8 mouse cellular contexts compared by ENCODE assay signal in genomic region chr5:7899537-7899936, GRCm38 (mm10).
DNase-seq lines count a peak whose midpoint lies in the region; ATAC-seq and TF ChIP-seq lines count a peak whose summit lies in the region.
"Had no signal": no experiment of that assay in that cellular context is flagged by ENCODE, and none has a peak within 500 bp of the region (broad histone marks: within the 10 kb centered on the region; RNA-seq: fewer than 3 reads in every experiment).

No protein-coding gene starts in this region.

- intact Hi-C loops in left cerebral cortex, adult 2 months (cut with DNase I), result no loop called here

- no peaks in the 10 kb centered on the region for H3K4me1 ChIP-seq in intestine, postnatal 0 days (replicated peaks; ENCODE audit: control insufficient read depth, insufficient read depth, low read length)
- no peaks in the 10 kb centered on the region for H3K4me1 ChIP-seq in intestine, embryonic 16.5 days (ENCODE audit: control insufficient read depth, insufficient read depth, low read length)
- H3K4me1 ChIP-seq in embryonic facial prominence, embryonic 11.5 days (ENCODE audit: control insufficient read depth, insufficient read depth, low read length), result no peaks in the 10 kb centered on the region
- H3K4me1 ChIP-seq: neural tube, embryonic 13.5 days had no signal

- no peak overlapping the region for H3K4me2 ChIP-seq in intestine, postnatal 0 days (replicated peaks; ENCODE audit: low read depth)
- no peak overlapping the region for H3K4me2 ChIP-seq in intestine, embryonic 16.5 days (ENCODE audit: low read depth, low read length)
- no peak overlapping the region for H3K4me2 ChIP-seq in embryonic facial prominence, embryonic 11.5 days (ENCODE audit: low read depth, low read length)
- H3K4me2 ChIP-seq: neural tube, embryonic 13.5 days had no signal

- H3K27ac ChIP-seq in intestine, postnatal 0 days (ENCODE audit: low read depth, low read length), result no peak overlapping the region
- no peak overlapping the region for H3K27ac ChIP-seq in intestine, embryonic 16.5 days (ENCODE audit: low read length)
- H3K27ac ChIP-seq in embryonic facial prominence, embryonic 11.5 days (replicated peaks; ENCODE audit: low read depth, low read length), result no peak overlapping the region
- no peak overlapping the region for H3K27ac ChIP-seq in left cerebral cortex, adult 2 months
- H3K27ac ChIP-seq: neural tube, embryonic 13.5 days had no signal

- no peaks in the 10 kb centered on the region for H3K36me3 ChIP-seq in intestine, postnatal 0 days (ENCODE audit: control insufficient read depth, insufficient read depth)
- H3K36me3 ChIP-seq in intestine, embryonic 16.5 days (ENCODE audit: control insufficient read depth, insufficient read depth, low read length), result no peaks in the 10 kb centered on the region
- H3K36me3 ChIP-seq in embryonic facial prominence, embryonic 11.5 days (replicated peaks; ENCODE audit: control insufficient read depth, insufficient read depth, low read depth, low read length), result no peaks in the 10 kb centered on the region
- H3K36me3 ChIP-seq: neural tube, embryonic 13.5 days had no signal

- no peaks in the 10 kb centered on the region for H3K9me3 ChIP-seq in intestine, postnatal 0 days (ENCODE audit: control insufficient read depth)
- no peaks in the 10 kb centered on the region for H3K9me3 ChIP-seq in intestine, embryonic 16.5 days (ENCODE audit: control insufficient read depth, low read length)
- no peaks in the 10 kb centered on the region for H3K9me3 ChIP-seq in embryonic facial prominence, embryonic 11.5 days (replicated peaks; ENCODE audit: control insufficient read depth, low read length)
- H3K9me3 ChIP-seq: neural tube, embryonic 13.5 days had no signal

- peak; percentile 33 for DNase-seq in Muller cell, postnatal 12 days (ENCODE audit: inconsistent ontology term)
- DNase-seq in embryonic facial prominence, embryonic 11.5 days (ENCODE audit: low spot score), result peak; percentile 27
- peak; percentile 52 to 53 for DNase-seq in left cerebral cortex, adult 2 months (ENCODE audit: extremely low spot score in 1 of 2, low spot score in 2 of 2)
- DNase-seq in right cerebral cortex, adult 2 months (ENCODE audit: low spot score in 2 of 2), result peak; percentile 56 to 63
- DNase-seq in heart, adult 9 months (ENCODE audit: low spot score in 2 of 2), result no peak

- no peaks in the 10 kb centered on the region for H3K27me3 ChIP-seq in intestine, postnatal 0 days (replicated peaks; ENCODE audit: control insufficient read depth, insufficient read depth, low read length)
- H3K27me3 ChIP-seq in intestine, embryonic 16.5 days (replicated peaks; ENCODE audit: control insufficient read depth, insufficient read depth, low read length), result no peaks in the 10 kb centered on the region
- H3K27me3 ChIP-seq in embryonic facial prominence, embryonic 11.5 days (ENCODE audit: control insufficient read depth, insufficient read depth, low read length), result no peaks in the 10 kb centered on the region
- H3K27me3 ChIP-seq: neural tube, embryonic 13.5 days had no signal

- WGBS in intestine, postnatal 0 days, result 77% methylated on average over 3 of the region's 3 CpGs
- 72% methylated on average over 3 of the region's 3 CpGs for WGBS in intestine, embryonic 16.5 days
- 73% methylated on average over 3 of the region's 3 CpGs for WGBS in embryonic facial prominence, embryonic 11.5 days

- TF ChIP-seq CTCF in intestine, postnatal 0 days (IDR thresholded peaks at IDR 0.05; ENCODE audit: low read depth), result peak; percentile 61
- TF ChIP-seq CTCF in left cerebral cortex, adult 2 months (IDR thresholded peaks at IDR 0.05), result peak; percentile 68

- ATAC-seq in intestine, postnatal 0 days, result no peak
- no peak for ATAC-seq in intestine, embryonic 16.5 days
- ATAC-seq in embryonic facial prominence, embryonic 11.5 days (replicated peaks; ENCODE audit: insufficient number of reproducible peaks, low FRiP score, low TSS enrichment, low read depth), result no peak

- H3K4me3 ChIP-seq in intestine, postnatal 0 days (ENCODE audit: low read depth, low read length), result no peak overlapping the region
- H3K4me3 ChIP-seq in intestine, embryonic 16.5 days (ENCODE audit: low read length), result no peak overlapping the region
- H3K4me3 ChIP-seq in embryonic facial prominence, embryonic 11.5 days (ENCODE audit: low read depth, low read length), result no peak overlapping the region
- H3K4me3 ChIP-seq in left cerebral cortex, adult 2 months, result no peak overlapping the region
- H3K4me3 ChIP-seq: neural tube, embryonic 13.5 days had no signal

- H3K9ac ChIP-seq in intestine, postnatal 0 days (ENCODE audit: low read depth, low read length), result no peak overlapping the region
- H3K9ac ChIP-seq in intestine, embryonic 16.5 days (ENCODE audit: low read depth, low read length), result no peak overlapping the region
- no peak overlapping the region for H3K9ac ChIP-seq in embryonic facial prominence, embryonic 11.5 days (replicated peaks; ENCODE audit: low read length)
- H3K9ac ChIP-seq: neural tube, embryonic 13.5 days had no signal

Comparison
In these comparisons a context has a peak if more than half of its experiments do, and no peak if none do; other contexts are left out.
1. DNase-seq: peak in Muller cell, postnatal 12 days (single experiment), embryonic facial prominence, embryonic 11.5 days (single experiment), left cerebral cortex, adult 2 months (2 of 2) and right cerebral cortex, adult 2 months (2 of 2); none in heart, adult 9 months (0 of 2).